Mouse (Mus musculus) MEL (cell line): ENCODE results near the gene Xpo6. TPM values are rescaled to one million over a fixed set of nuclear protein-coding genes. Genes with fewer than 3 reads are reported as not detected.

ENCODE experiments used
- DNase-seq: peaks from one replicate; pipeline ENCODE4 v3.0.0; 2011; ENCODE audit warnings: low read depth, low spot score
- H3K27ac ChIP-seq: 2 replicates; pipeline ENCODE4 v1.5.1; 2012; ENCODE audit warnings: low read depth, mild to moderate bottlenecking, control low read depth, low read length, moderate library complexity; ENCODE audit not compliant: control insufficient read depth
- H3K27me3 ChIP-seq, 2 experiments: fragments of 150-350 bp in 1 of 2; sonication (generic) in 1 of 2; 2 replicates each; pipeline ENCODE4 v1.6.1; 2012; ENCODE audit warnings: low read length in 2 of 2, mild to moderate bottlenecking in 2 of 2, improper control_type of control experiment in 1 of 2, moderate library complexity in 1 of 2; ENCODE audit not compliant: insufficient read depth in 2 of 2, control insufficient read depth in 1 of 2
- H3K36me3 ChIP-seq, 2 experiments: 2 replicates each; pipeline ENCODE4 v1.6.1; 2012 to 2014; ENCODE audit warnings: low read length in 2 of 2, improper control_type of control experiment in 1 of 2, inconsistent platforms in 1 of 2, mild to moderate bottlenecking in 1 of 2; ENCODE audit not compliant: insufficient read depth in 2 of 2, control insufficient read depth in 1 of 2
- H3K4me1 ChIP-seq, 2 experiments: fragments of 150-350 bp in 1 of 2; sonication (generic) in 1 of 2; 2 replicates each; pipeline ENCODE4 v1.6.1; 2012; ENCODE audit warnings: low read length in 2 of 2, improper control_type of control experiment in 1 of 2, mild to moderate bottlenecking in 1 of 2; ENCODE audit not compliant: insufficient read depth in 2 of 2, control insufficient read depth in 1 of 2
- H3K4me3 ChIP-seq, 2 experiments: fragments of 150-350 bp in 1 of 2; sonication (generic) in 1 of 2; 2 replicates each; pipeline ENCODE4 v1.5.1; 2012; ENCODE audit warnings: low read depth in 2 of 2, low read length in 2 of 2, mild to moderate bottlenecking in 2 of 2, moderate library complexity in 2 of 2, control low read depth in 1 of 2, improper control_type of control experiment in 1 of 2; ENCODE audit not compliant: control insufficient read depth in 1 of 2, insufficient read depth in 1 of 2
- H3K79me2 ChIP-seq: 2 replicates; pipeline ENCODE4 v1.6.1; 2012; ENCODE audit warnings: mild to moderate bottlenecking, low read length, moderate library complexity; ENCODE audit not compliant: control insufficient read depth, poor library complexity, insufficient read depth
- H3K9ac ChIP-seq: 2 replicates; pipeline ENCODE4 v1.6.1; 2012; ENCODE audit warnings: low read depth, mild to moderate bottlenecking, control low read depth, low read length, moderate library complexity; ENCODE audit not compliant: control insufficient read depth, poor library complexity, severe bottlenecking
- H3K9me3 ChIP-seq: fragments of 150-350 bp; sonication (generic); replicated peaks from 2 replicates; pipeline ENCODE4 v1.6.1; 2012; ENCODE audit warnings: mild to moderate bottlenecking, low read length, improper control_type of control experiment, moderate library complexity; ENCODE audit not compliant: insufficient read depth
- BHLHE40 ChIP-seq: IDR thresholded peaks from 2 replicates; pipeline ENCODE4 v1.6.1; 2012; ENCODE audit warnings: low read depth, mild to moderate bottlenecking, inconsistent platforms, low read length, improper control_type of control experiment, borderline replicate concordance
- CHD1 ChIP-seq: IDR thresholded peaks from 2 replicates; pipeline ENCODE4 v1.6.1; 2012; ENCODE audit warnings: low read depth, mild to moderate bottlenecking, inconsistent platforms, low read length, improper control_type of control experiment
- E2F4 ChIP-seq: IDR thresholded peaks from 2 replicates; pipeline ENCODE4 v1.6.1; 2011; ENCODE audit warnings: low read depth, low read length, improper control_type of control experiment, borderline replicate concordance
- ELF1 ChIP-seq: IDR thresholded peaks from 2 replicates; pipeline ENCODE4 v1.6.1; 2014; ENCODE audit warnings: low read depth, mild to moderate bottlenecking, inconsistent platforms, low read length, improper control_type of control experiment, moderate library complexity
- EP300 ChIP-seq, 2 experiments: IDR thresholded peaks; 2 replicates each; pipeline ENCODE4 v1.6.1; 2011; ENCODE audit warnings: improper control_type of control experiment in 2 of 2, low read length in 2 of 2, low read depth in 1 of 2, mild to moderate bottlenecking in 1 of 2
- GATA1 ChIP-seq: IDR thresholded peaks from 2 replicates; pipeline ENCODE4 v1.6.1; 2011; ENCODE audit warnings: low read depth, low read length, improper control_type of control experiment
- JUND ChIP-seq: IDR thresholded peaks from 2 replicates; pipeline ENCODE4 v1.6.1; 2011; ENCODE audit warnings: low read depth, mild to moderate bottlenecking, improper control_type of control experiment, low read length
- KAT2A ChIP-seq: conservative IDR thresholded peaks from 2 replicates; pipeline ENCODE4 v1.6.1; 2012; ENCODE audit warnings: low read depth, low read length, improper control_type of control experiment, inconsistent platforms
- MAFK ChIP-seq: IDR thresholded peaks from 2 replicates; pipeline ENCODE4 v1.6.1; 2011; ENCODE audit warnings: low read depth, mild to moderate bottlenecking, low read length, improper control_type of control experiment, borderline replicate concordance
- MAX ChIP-seq: IDR thresholded peaks from 2 replicates; pipeline ENCODE4 v1.6.1; 2011; ENCODE audit warnings: low read length, improper control_type of control experiment
- MAZ ChIP-seq: IDR thresholded peaks from 2 replicates; pipeline ENCODE4 v1.6.1; 2012; ENCODE audit warnings: low read depth, mild to moderate bottlenecking, inconsistent platforms, low read length, improper control_type of control experiment
- MYB ChIP-seq: IDR thresholded peaks from 2 replicates; pipeline ENCODE4 v1.6.1; 2011; ENCODE audit warnings: mild to moderate bottlenecking, low read depth, low read length, improper control_type of control experiment
- MYC ChIP-seq: IDR thresholded peaks from 2 replicates; pipeline ENCODE4 v1.6.1; 2011; ENCODE audit warnings: low read depth, mild to moderate bottlenecking, low read length, improper control_type of control experiment, moderate library complexity
- RAD21 ChIP-seq: IDR thresholded peaks from 2 replicates; pipeline ENCODE4 v1.6.1; 2011; ENCODE audit warnings: mild to moderate bottlenecking, low read depth, low read length, improper control_type of control experiment
- RCOR1 ChIP-seq: IDR thresholded peaks from 2 replicates; pipeline ENCODE4 v1.6.1; 2012; ENCODE audit warnings: low read depth, mild to moderate bottlenecking, inconsistent platforms, low read length, improper control_type of control experiment
- SIN3A ChIP-seq: IDR thresholded peaks from 2 replicates; pipeline ENCODE4 v1.6.1; 2012; ENCODE audit warnings: low read length, improper control_type of control experiment, inconsistent platforms
- SMC3 ChIP-seq: IDR thresholded peaks from 2 replicates; pipeline ENCODE4 v1.6.1; 2011; ENCODE audit warnings: low read depth, low read length, improper control_type of control experiment
- TBP ChIP-seq: IDR thresholded peaks from 2 replicates; pipeline ENCODE4 v1.8.0; 2011; ENCODE audit warnings: low read depth, low read length, improper control_type of control experiment
- TCF12 ChIP-seq: IDR thresholded peaks from 2 replicates; pipeline ENCODE4 v1.6.1; 2014; ENCODE audit warnings: low read depth, mild to moderate bottlenecking, inconsistent platforms, low read length, improper control_type of control experiment, moderate library complexity
- UBTF ChIP-seq: IDR thresholded peaks from 2 replicates; pipeline ENCODE4 v1.6.1; 2012; ENCODE audit warnings: low read depth, mild to moderate bottlenecking, inconsistent platforms, low read length, improper control_type of control experiment, moderate library complexity, borderline replicate concordance; ENCODE audit not compliant: insufficient read depth
- ZKSCAN1 ChIP-seq: IDR thresholded peaks from 2 replicates; pipeline ENCODE4 v1.6.1; 2012; ENCODE audit warnings: low read depth, mild to moderate bottlenecking, inconsistent platforms, low read length, improper control_type of control experiment, moderate library complexity
- ZNF384 ChIP-seq: IDR thresholded peaks from 2 replicates; pipeline ENCODE4 v1.6.1; 2012; ENCODE audit warnings: low read depth, mild to moderate bottlenecking, inconsistent platforms, low read length, improper control_type of control experiment
- polyA plus RNA-seq, 2 experiments: library from polyadenylated mRNA; stranded (reverse) in 1 of 2; unstranded in 1 of 2; fragments of >175 nt in 1 of 2; fragments of >200 nt in 1 of 2; gene quantifications; 2 replicates each; pipeline versions ENCODE4 v1.2.1 to v1.2.4; 2012; ENCODE audit warnings: low replicate concordance in 2 of 2, low read depth in 1 of 2; ENCODE audit not compliant: insufficient read length in 2 of 2, insufficient read depth in 1 of 2, missing spikeins in 1 of 2
- total RNA-seq: library from RNA; depleted of rRNA; stranded (reverse); fragments of 300-350 nt; gene quantifications from 2 replicates; pipeline ENCODE4 v1.2.3, GENCODE M21; 2012

The Xpo6 gene
- total and polyA plus RNA-seq, 3 experiments: 89.3 to 365 (median 197) TPM

DNA sequence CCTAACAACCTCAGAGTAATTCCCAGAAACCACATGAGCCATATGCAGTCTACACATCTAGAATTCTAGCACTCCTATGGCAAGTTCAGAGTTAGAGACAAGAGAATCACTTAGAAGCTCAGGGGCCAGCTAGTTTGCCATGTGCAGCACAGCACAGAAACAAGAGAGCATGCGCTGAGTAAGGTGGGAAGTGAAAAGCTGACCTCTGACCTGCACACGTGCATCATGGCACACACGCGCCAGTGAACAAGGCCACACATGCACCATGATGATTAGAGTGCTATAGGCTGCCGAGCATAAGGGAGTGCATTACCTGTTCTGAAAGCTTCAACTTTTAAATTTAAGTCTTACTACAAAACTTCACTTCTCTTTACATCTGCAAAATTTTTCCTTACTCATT is 45.6 kb downstream of the Xpo6 start:
- Histone ChIP-seq H3K27ac (no peak overlapping the region), H3K4me1 (no peaks in the 10 kb centered on the region), H3K36me3 (peaks cover 0 to 25% of the 10 kb centered on the region in 2 experiments; a peak in 2 of 4 replicates), H3K9me3 (no peaks in the 10 kb centered on the region), H3K4me3 (no peak overlapping the region), H3K79me2 (peaks cover 3% of the 10 kb centered on the region; the same call in 1 of the 2 replicates), H3K27me3 (no peaks in the 10 kb centered on the region), H3K9ac (no peak overlapping the region)
- no peak for DNase-seq
- TF ChIP-seq TCF12 (no peak), BHLHE40 (no peak), MYB (no peak), TBP (no peak), ZNF384 (no peak), GATA1 (no peak), EP300 (IDR thresholded peaks at IDR 0.05; ENCODE audit: low read depth in 1 of 2, low read length in 2 of 2) (no peak), MYC (no peak), MAFK (no peak), MAZ (no peak)

GRCm38 (mm10) chr7:126152324-126152723 is 48.0 kb downstream of the Xpo6 start:
- DNase-seq: no peak
- Histone ChIP-seq H3K27me3 (no peaks in the 10 kb centered on the region), H3K9me3 (no peaks in the 10 kb centered on the region)
- TF ChIP-seq UBTF: no peak
- no peak for TF ChIP-seq SIN3A
- no peak for TF ChIP-seq RCOR1
- no peak for TF ChIP-seq MAX
- TF ChIP-seq SMC3: no peak
- TF ChIP-seq CHD1: no peak
- no peak for TF ChIP-seq JUND
- TF ChIP-seq ZKSCAN1: no peak
- no peak for TF ChIP-seq E2F4
- TF ChIP-seq TBP: no peak
- no peak for TF ChIP-seq GATA1
- no peak for TF ChIP-seq TCF12
- no peak for TF ChIP-seq ZNF384
- no peak for TF ChIP-seq ELF1
- TF ChIP-seq RAD21: no peak
- TF ChIP-seq KAT2A: no peak
- TF ChIP-seq, all 39 proteins: peak for 0
- H3K4me1 ChIP-seq: no peaks in the 10 kb centered on the region
- H3K36me3 ChIP-seq: peaks cover 0 to 28% of the 10 kb centered on the region in 2 experiments; a peak in 2 of 4 replicates
- peaks cover 3% of the 10 kb centered on the region; the same call in 1 of the 2 replicates for H3K79me2 ChIP-seq
- no peak overlapping the region for H3K4me3 ChIP-seq
- no peak overlapping the region for H3K9ac ChIP-seq
- no peak overlapping the region for H3K27ac ChIP-seq
